Mouse (Mus musculus) yolk sac, embryonic 10.5 days (tissue): ENCODE results near the gene Kif1b.

ENCODE experiments used
- DNase-seq: peaks from one replicate; pipeline ENCODE4 v3.0.0-alpha.2; 2017; ENCODE audit warnings: low spot score

Gene Kif1b

DNA sequence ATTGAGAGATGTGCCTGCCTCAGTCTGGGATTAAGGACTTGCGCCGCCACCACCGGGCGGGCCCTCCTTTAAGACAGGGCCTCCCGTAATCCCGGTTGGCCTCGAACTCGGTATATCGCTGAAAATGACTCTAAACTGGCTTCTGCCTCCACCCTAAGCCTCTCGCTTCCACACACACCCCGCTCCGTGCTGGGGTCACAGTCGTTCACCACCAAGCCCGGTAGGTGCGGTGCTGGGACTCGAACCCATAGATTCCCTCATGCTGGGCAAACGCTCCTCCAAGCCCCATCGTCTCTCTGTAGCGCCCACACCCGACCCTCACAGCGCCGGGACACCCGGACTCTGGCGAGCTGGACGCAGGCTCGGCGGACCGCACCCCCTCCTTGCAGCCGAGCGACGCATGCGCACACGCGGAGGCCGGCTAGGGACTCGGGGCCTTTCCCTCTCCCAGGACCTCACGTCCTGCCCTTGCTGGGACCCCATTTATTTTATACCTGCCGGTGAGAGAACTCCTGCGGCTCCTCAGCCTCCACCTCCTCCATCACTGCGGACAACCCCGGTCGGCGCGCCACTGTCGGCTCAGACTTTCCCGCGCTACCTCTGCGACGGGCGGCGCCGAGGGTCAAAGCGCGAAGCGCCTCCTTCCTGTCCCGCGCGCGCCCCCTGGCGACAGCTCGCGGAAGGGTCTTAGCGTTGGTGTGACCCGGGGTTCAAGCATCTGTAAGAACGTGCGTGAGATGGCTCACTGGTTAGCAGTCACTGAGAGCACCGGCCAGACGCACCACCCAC is 170.3 kb downstream of the Kif1b start, which contains the start of gene Cenps:
Gene Cenps (minus strand): TSS at position 648 of the 789 bp plus-strand sequence.
- DNase-seq = peak; percentile 92

DNA sequence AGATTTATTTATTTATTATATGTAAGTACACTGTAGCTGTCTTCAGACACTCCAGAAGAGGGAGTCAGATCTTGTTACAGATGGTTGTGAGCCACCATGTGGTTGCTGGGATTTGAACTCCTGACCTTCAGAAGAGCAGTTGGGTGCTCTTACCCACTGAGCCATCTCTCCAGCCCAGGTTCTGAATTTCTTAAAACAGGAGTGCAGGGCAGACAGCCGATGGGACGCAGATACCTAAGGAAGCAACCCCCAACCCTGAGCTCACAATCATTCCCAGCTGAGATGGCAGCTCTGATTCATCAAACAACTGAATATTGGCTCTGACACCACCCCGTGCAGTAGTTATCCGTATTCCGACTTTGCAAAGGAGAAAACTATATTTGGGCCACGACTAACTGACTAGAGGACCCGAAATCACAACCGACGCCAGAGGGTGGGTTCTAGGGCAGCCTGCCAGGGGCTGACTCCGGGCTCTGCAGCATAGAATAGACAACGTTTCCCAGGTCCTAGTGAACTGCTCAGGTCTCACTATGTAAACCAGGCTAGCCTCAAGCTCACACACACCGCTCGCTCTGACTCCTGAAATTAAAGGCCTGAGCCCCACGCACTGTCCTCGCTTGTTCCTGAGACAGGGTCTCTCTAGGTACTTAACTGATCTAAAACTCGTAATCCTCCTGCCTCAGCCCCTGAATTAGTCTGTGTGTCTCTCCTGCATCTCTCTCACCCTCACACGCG is 171.2 kb downstream of the Kif1b start:
- no peak for DNase-seq

DNA sequence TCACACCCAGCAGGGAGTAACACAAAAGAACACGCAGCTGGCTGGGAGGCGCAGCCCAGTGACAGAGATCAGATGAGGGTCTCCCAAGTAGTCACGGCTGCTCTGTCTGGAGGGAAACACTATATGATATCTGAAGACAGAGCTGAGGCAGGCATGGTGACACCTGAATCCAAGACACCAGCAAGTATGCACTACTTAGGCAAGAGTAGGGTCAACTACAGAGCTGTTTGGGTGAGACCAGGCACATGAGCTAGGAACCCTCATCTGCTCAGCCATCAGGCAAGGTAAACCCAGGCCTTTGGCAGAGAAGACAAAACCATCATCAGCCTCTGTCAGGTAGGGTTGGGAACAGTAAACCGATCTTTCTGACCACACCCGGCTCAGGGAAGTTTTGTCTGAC is 174.1 kb downstream of the Kif1b start:
- DNase-seq = no peak

DNA sequence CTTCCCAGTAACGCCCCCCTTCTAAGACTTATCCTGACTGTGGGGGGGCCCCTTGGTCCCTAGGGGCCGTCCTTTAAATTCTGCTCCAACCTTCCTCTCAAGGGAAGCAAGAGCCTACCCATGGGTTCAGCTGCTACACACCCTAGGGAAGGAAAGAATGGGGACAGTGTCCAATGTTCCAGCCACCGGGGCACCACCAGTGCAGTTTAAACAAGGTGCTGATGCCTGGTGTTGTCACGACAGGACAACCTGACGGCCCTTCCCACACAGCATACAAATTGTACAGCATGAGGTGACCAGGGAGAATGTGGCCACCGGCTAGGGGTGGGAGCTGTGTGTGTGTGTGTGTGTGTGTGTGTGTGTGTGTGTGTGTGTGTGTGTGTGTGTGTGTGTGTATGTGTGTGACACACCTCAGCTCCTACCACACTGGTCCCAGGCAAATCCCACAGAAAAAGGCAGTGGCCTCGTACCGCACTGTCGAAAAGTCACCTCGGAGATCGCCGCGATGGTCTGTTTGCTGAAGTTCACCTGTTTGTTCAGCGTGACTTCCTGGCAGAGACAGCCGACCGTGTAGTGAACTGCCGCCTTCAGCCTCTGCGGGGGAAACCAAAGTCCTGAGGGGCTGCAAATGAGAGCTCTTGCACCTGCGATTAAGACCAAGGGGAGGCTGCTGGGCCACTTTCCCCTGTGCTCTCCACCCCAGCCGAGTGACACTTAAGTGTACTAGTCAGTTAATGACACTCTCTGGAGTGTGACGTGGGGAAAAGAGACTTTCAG is 175.5 kb downstream of the Kif1b start:
- peak; percentile 69 for DNase-seq

DNA sequence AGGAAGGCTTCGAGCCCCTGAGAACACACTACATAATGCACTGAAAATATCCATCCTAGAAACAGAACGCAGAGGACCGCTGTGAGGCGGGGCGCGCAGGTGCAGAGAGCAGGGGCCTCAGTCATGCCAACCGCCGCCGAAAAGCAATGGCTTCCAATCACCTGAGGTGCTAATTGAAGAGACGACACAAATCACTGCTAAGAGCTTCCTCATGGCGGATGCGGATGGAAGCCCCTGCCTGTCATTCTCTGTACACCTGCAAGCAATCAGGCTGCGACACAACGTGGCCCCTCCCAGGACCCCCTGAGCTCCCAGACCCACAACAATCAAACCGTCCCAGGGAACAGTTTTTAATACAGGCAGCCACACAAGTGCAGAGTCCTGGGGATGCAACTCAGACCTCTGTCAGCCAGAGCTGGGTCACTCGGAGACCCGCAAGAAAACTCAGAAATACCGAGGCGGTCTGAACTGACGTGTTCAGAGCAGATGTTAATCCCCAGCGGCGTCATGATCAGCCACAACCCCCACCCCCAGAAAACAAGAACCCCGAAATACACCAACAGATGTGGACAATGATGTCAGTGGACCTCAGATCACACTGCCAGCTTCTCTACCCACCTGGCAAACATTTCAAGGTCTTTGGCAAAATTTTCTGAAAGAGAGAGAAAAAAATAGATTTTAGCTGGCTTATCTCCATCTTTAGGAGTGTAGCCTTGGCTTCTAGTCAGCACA is 176.3 kb downstream of the Kif1b start:
- no peak for DNase-seq

DNA sequence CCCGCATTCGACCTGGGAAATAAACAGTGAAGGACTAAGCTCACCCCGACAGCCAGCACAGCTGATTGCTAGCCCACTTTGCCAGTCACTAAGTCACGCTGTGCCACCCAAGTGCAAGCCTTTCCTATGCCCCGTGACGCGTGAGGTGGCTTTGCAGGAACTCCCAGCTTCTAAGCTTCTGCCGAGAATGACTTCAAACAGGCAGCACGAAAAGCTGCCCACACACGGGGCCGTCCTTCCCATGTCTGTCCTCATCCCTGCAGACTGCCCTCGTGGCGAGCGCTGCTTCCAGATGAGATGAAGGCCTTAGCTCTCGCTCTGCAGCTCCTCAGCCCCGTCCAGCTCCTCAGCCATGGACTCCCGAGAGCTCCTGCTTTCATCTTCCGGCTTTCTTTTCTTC is 179.0 kb downstream of the Kif1b start:
- no peak for DNase-seq

DNA sequence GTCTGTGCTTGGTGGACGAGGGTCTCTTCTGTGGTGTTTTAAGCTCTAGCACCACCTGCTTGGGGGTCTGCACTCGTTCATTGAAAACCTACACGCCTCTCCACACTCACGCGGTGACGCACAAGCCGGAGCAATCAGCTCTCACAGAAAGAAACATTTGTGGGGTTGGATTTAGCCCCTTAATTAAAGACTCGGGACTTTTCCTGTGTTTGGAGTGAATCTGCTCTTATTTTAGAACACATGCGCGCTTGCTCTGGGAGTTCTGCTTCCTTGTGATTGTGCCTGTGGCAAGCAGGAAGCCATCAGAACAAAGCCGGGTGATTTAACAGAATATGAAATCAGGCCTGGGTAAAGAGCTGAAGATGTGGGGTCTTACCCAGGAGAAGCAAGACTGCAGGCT is 180.8 kb downstream of the Kif1b start, which contains the start of gene Cort:
Gene Cort (minus strand): TSS at position 101 of the 400 bp plus-strand sequence.
- DNase-seq = no peak
